Mouse (Mus musculus): ENCODE data around the gene Map6d1.

The Map6d1 gene

DNA sequence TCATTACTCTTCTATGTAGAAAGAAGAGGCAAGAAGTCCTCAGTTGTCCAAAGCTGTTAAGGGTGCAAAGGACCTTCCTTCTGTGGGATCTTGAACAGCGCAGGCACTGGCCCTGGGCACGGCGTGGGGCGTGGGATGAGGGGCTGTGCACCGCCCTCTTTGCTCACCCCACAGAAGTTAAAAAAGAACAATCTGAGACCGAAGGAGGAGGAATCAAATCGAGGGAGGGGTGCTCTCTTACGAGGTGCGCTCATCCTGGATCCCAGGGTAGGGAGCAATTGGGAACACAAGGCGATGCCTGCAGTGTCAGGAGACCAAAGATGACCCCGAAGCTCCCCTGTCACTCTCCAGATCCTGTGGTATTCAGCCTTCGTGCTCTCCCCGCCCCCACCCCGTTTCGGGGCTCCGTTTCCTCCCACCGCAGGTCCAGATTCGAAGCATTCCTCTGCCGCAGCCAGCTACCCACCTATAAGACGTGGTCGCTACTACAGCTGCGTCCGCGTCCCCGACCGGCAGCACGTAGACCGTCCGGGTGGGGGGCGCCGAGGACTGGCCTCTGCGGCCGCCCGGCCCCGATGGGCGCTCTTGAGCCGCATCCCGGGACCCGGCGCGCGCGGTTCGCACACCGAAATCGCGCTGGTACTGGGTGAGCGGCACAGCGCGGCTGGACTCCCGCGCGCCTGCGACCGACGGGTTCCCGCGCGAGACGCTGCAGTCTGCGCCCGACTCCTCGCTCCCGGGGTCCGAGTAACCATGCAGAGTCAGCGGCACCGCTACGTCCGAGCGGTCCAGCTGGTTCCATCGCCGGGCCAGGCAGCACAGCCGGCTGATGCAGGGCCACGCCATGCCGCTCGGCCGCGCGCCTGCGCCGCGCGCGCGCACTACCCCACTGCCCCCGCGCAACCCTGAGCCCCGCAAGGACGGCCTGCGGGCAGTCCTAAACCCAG lies at the start of gene Map6d1:
TSS of gene Map6d1 (minus strand) at position 891 of the 947 bp plus-strand sequence.
- DNase-seq (ENCODE audit: low read depth, low spot score): peak; percentile 71

DNA sequence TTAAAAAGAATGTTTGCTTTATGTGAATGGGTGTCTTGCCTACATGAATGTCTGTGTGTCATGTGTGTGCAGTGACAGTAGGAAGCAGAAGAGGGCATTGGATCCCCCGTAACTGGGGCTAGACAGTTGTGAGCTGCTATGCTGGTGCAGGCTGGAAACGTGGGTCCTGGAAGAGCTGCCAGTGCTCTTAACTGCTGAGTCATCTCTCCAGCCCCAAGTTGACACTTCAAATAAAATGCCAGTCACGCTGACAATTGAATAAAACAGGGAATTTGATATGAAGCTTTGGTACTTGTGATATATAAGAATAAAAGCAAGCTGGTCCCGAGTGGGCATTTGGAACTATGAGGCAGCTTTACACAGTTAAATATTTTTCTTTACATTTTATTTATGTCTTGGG lies 39.1 kb upstream of the Map6d1 start:
- no peak for DNase-seq (ENCODE audit: low read depth, low spot score)

DNA sequence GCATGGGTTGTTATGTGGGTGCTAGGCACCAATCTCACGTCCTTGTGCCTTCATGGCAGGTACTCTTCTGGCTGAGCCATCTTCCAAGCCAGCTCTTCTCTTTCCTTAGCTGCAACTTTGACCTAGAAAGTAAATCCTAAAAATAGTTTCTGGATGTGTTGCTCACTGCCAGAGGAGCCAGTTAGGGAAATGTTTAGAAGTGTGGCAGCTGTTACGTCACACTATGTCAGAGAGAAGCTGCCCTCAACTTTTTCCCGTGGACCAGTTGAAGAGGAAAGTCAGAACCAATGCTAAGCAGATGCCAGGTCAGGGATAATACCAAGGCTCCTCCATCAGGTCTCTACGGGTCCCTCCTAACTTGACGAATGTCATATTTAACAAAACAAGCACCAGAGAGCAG lies 38.2 kb upstream of the Map6d1 start:
- DNase-seq (ENCODE audit: low read depth, low spot score): no peak

DNA sequence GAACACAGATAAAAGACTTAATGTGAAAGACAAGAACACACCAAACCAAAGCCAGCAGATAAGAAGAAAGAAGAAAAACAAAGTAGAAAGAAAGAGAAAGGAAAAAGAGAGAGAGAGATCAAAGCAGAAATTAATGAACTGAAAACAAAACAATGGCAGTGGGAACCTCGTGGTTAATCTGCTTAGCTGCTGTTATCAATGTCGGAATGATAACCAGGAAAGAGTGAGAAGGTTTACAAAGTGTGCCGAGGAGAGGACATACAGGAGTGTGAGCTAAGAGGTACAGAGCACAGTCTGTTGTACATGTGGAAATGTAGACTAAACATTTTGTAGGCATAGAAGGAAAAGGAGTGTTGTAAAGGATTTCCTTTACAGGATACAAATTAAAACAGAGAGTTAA lies 31.8 kb upstream of the Map6d1 start:
- no peak for DNase-seq (ENCODE audit: low read depth, low spot score)

DNA sequence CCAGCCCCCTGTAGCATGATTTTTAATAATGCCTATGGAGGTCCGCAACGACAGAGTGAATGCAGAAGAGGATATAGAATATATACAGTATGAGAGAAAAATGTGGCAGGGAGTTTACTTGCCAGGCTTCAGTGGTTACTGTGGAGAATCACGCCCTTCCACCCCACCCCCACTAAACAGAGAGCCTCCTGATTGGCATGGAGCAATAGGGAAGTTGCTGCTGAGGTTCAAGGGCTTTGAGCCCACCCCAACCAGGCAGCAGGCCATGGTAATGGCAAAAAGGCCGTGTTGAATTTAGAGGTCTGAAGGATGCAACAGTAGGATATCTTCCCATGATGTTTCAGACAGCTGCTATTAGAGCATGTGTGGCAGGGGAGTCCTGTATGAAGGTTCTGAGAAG lies 30.2 kb upstream of the Map6d1 start:
- DNase-seq (ENCODE audit: low read depth, low spot score): no peak

DNA sequence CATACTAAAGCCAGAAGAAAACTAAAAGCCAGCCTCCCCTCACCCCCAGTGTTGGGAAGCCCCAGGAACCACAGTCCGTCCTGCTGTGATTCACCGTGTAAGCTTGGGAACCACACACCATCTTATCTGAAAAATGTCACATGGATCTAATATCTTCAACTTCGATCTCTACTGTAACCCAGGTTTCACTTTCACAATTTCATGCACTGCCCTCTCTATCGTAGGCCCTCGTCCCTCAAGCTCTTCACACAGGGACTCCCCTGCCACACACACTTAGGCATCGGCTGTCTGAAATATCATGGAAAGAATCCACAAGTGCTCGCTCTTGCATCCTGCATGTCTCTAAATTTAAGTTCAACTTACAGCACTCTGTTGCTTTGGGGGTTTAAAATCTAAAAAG lies 23.9 kb upstream of the Map6d1 start:
- DNase-seq (ENCODE audit: low read depth, low spot score): no peak

DNA sequence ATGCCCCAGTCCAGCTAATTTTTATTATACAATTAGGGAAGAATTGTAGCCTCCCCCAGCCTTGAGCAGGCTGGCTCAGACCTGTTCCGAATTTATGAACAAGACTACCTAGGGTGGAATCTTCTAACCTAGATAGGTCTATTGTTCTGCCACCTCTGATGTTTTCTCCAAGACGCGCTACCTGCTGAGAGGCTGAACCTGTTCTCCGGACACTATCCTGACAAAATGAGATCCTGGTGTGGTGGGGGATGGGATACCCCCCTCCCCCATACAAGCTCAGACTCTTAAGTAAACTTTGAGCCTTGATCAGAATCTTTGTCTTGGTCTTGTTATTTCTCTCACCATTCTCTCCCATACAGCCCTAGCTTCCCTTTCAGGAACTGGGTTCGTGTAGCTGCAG lies 16.8 kb upstream of the Map6d1 start:
- DNase-seq (ENCODE audit: low read depth, low spot score): peak; percentile 73

DNA sequence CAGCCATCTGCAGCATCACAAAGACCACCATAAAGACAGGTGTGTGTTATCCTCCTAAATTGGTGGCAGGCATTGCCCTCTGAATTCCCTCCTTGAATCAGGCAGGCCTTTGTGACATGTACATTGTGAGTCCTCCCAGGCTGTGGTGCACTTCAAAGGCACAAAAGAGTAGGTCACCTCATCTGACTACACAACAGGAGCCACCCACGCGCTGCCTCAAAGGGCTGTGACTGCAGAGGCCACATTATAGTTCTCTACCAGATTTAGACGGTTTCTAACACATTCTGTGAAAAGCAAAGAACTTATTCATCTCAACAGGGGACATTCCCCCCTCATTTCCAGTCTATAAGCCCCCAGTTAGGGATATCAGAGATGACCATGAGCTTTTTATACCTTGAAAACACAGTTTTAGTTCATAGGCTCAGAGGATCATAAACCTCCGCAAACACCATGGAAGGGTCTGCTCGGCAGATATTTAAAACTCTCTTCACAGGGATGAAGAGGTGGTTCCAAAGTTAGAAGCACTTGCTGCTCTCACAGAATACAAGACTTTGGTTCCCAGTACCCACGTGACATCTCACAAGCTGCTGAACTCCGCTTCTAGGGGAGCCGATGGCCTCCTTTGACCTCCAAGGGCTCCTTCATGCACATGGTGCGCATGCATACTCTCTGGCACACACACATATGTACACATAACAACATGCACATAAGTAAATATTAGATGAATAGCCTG lies 7.5 kb upstream of the Map6d1 start:
- DNase-seq (ENCODE audit: low read depth, low spot score): no peak

DNA sequence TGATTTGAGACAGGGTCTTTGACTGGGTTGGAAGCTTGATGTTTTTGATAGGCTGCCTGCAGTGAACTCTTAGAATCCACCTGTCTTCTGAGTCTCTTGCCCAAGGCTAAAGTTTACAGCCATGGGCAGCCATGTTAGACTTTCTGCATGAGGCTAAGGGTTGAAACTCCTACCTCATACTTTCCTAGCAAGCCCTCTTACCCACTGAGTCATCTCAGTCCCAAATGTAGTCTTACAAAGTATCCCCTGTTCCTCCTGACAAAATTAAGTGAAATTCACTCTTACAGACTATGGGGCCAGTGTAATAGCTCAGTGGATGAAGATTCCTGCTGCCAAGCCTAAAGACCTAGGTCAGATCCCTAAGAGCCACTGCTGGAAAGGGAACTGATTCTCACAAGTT lies 5.9 kb upstream of the Map6d1 start:
- no peak for DNase-seq (ENCODE audit: low read depth, low spot score)

DNA sequence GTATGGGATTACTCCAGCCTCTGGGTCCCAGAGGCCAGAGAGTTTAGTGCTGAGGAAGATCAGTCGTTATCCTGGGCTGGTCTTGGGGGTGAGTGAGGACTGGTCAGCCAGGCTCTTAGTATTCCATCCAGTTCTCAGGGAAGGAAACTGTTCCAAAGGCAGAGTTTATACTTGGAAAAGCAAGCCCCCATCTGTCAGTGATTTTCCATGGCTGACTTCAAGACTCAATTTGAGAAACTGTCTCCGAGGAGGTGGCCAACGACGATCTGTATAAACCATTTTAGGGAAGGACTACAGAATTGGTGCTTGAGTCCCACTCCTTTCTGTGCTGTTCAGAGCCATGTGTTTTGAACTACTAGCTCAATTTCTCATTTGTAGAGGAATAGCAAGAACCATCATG lies 2.5 kb downstream of the Map6d1 start:
- no peak for DNase-seq (ENCODE audit: low read depth, low spot score)

DNA sequence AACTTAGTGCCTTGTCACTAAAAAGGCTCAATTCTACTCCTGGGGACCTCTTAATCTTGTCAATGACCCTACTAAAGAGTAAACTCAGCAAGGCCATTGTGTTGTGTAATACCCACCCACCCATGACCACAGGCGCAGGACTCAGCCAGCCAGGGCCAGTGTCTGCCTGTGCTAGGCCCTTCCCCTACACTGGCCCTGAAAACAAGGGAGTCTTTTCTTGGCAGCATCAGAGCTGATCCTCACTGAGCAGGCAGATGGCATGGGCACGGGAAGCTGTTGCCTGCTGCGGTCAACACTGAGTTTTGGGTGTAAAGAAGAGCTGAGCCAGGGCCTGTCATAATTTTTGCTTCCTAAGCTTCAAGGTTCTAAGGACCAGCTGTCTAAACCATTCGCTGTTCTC lies 3.7 kb downstream of the Map6d1 start:
- DNase-seq (ENCODE audit: low read depth, low spot score): no peak

DNA sequence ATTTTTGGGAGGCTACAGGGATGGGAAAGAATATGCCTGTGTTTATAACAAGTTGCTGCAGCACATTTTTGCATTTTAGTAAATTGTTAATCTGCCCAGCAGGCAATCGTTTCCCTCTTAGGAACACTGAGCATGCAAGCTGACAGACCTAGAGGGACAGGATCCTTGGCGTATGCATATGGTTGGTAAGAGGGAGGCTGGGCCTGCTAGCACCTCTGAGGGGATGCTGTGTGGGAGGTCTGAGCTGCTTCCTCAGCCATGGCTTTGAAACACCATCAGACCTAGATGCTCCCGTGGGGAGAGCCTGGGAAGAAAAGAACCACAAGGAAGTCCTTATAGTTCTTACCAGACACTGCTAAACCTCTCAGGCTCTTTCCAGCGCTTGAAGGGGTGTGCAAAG lies 6.8 kb downstream of the Map6d1 start:
- no peak for DNase-seq (ENCODE audit: low read depth, low spot score)

DNA sequence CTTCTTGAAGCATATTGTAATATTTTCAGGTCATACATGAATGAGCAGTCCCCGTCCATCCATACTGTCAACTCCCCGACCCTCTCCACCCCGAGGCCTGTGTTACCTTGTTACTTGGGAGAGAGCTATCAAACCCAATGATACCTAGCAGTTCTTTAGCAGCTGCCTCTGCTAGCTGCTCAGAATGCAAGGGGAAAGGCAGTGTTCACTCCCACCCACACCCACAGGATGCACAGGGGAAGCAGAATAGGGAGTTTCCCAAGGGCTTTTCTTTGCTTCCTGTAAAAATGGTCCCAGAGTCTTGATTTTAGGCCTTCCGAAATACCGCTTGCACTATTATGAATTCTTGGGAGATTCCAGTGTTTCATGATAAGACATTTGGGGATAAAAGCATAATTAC lies 13.0 kb downstream of the Map6d1 start:
- DNase-seq (ENCODE audit: low read depth, low spot score): no peak

DNA sequence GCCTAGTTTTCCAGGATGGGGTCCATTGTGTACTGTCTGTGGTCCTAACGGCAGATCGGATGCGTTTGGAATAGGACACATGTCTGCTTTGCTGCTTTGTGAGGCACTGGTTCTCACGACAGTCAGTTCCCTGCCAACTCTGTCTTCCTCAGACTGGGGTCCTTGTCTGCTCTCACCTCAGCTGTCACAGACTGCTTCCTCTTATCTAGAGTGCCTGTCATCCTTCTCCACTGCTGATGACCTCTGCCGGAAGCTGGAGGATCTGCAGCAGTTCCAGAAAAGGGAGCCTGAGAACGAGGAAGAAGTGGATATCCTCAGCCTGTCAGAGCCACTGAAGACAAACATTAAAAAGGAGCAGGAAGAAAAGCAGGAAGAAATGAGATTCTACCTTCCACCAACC lies 13.7 kb downstream of the Map6d1 start:
- DNase-seq (ENCODE audit: low read depth, low spot score): peak; percentile 33

DNA sequence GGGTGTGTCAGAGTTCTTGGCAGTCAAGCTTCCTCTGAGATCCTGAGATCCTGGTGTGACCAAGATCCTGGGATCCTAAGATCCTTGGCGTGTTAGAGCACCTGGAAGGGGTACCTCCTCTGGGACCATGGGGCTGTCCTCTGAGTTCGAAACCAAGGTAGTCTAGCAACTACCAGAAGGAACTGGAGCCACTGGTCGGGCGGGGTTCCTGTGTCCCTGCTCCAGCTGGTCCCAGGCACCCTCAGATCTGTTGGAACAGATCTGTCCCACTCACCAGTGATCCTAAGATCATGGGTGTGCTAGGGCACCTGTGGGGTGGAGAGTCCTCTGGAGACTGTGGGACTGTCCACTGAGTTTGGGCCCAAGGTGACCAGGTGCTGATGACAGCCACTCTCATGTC lies 14.5 kb downstream of the Map6d1 start:
- DNase-seq (ENCODE audit: low read depth, low spot score): no peak

DNA sequence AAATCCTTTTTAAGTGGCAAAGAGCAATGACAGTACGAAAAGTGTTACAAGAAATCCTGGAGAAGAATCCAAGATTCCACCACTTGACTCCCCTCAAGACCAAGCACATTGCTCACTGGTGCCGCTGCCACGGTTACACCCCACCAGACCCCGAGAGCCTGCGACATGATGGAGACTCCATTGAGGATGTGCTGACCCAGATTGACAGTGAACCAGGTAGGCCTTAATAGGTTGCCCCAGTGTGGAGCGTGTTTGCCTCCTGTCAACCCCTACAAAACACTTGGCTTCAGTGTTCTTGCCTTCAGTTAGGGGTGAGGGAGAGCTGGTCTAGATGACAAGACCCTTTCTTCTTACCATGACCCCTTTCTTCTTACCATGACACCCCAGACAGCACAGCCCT lies 18.4 kb downstream of the Map6d1 start:
- no peak for DNase-seq (ENCODE audit: low read depth, low spot score)

DNA sequence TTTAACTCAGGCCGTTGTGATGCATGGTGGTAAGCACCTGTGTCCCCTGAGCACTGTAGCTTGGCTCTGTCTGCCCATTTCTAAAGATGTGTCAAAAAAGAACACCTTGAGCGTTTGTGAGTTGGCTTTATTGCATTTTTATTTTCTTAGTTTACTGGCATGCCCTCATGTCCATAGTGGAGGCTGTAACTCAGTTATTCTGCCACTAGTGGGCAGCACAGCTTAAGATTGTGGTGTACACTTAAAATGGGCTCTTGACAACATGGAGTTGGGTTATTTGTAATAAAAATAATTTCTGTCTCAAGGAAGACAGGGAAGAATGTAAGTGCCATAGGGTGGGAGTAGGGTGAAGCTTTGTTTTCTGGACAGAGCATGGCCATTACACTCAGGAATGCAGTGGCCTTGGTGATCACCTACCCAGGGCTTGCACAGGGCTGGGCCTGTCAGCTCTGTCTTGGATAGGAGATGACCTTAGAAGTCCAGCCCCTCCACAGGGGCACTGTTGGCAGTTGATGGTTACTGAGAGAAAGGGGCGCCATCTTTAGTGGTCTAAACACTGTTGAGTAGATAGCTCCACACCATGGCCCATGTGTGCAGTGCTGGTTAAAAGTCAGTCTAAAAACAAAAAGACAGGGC lies 27.4 kb downstream of the Map6d1 start:
- DNase-seq (ENCODE audit: low read depth, low spot score): peak; percentile 77

DNA sequence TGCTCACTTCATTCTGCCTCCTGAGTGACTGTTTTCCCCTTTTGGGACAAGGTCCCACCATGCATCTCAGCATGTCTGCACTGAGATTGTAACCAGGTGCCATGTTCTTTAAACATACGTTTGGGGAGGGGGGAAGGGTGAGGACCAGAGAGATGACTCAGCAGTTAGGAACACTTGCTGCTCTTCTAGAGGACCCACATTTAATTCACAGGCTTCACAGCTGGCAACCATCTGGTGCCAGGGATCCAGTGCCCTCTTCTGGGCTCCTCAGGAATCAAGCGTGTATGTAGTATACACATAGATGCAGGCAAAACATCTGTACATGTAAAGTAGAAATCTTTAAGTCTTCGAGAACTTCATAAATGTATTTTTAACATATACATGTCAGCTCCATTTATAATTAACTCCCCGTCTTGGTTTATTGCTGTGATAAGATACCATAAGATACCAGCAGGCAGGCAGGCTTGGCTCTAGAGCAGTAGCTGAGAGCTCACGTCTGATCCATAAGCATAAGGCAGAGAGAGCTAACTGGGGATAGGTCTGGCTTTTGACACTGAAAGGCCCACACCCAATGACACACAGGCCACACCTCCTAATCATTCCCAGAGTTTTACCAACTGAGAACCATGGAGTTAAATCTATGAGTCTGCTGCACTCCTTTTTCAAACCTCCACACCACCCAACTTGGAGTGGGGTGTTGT lies 41.5 kb downstream of the Map6d1 start:
- peak; percentile 28 for DNase-seq (ENCODE audit: low read depth, low spot score)

DNA sequence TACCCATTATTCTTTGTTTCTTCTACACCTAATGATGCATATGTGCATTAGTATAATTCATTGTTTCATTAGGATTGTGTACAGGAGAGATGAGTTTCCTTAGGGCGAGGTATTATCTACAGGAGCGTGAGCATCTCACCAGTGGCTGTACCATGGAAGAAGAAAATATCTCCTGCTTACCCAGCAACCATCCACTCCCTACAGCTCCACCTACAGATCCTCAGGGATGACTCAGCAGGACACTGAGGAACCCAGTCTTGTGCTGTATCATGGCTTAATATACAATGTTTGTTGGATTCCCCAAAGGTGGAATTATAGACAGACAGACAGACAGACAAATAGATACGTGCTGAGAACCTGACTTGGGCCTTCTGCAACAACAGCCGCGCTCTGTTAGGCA lies 44.2 kb downstream of the Map6d1 start:
- no peak for DNase-seq (ENCODE audit: low read depth, low spot score)

DNA sequence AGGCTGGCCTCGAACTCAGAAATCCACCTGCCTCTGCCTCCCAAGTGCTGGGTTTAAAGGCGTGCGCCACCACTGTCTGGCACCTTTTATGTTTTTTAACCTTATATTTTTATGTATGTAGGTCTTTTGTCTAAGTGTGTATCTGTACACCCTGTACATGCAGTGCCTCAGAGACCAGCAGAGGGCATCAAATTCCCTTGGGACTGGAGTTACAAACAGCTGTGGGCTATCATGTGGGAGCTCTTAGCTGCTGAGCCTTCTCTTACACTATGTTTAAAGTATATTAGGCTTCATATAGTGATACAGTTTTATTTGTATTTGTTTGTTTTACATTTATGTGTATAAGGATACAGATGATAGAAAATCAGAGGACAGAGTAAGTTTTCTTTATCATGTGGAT lies 45.6 kb downstream of the Map6d1 start:
- DNase-seq (ENCODE audit: low read depth, low spot score): peak; percentile 59

DNA sequence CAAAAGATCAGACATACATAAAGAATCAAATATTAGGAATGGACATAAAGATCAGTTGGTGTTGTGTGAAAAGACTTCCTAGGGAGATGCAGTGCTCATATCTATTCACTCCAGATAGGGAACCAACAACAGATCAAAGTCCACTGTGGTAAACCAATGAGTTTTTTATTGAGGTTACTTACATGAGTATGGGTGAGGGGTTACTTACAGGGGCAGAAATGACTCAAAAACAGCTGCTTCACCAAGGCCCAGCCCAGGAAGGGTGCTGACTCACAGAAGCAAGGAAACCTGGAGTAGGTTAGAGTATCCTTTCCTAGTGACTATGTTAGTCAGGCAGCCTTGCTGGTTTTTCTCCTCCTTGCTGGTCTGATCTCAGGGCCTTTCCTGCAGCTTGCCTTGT lies 49.1 kb downstream of the Map6d1 start:
- no peak for DNase-seq (ENCODE audit: low read depth, low spot score)
